Mouse (Mus musculus) spleen, adult 2 months (tissue): ENCODE measurements around the gene Nfix.

Experiments used
- CTCF ChIP-seq: fragments of 200-500 bp; IDR thresholded peaks from 2 replicates; pipeline ENCODE4 v1.5.1; 2011; ENCODE audit warnings: mild to moderate bottlenecking, inconsistent platforms; ENCODE audit not compliant: insufficient read depth, insufficient read length, insufficient replicate concordance; ENCODE audit errors: extremely low read depth
- POLR2A ChIP-seq: fragments of 200-500 bp; IDR thresholded peaks from 2 replicates; pipeline ENCODE4 v1.6.1; 2011; ENCODE audit warnings: low read depth, low read length, inconsistent platforms

DNA sequence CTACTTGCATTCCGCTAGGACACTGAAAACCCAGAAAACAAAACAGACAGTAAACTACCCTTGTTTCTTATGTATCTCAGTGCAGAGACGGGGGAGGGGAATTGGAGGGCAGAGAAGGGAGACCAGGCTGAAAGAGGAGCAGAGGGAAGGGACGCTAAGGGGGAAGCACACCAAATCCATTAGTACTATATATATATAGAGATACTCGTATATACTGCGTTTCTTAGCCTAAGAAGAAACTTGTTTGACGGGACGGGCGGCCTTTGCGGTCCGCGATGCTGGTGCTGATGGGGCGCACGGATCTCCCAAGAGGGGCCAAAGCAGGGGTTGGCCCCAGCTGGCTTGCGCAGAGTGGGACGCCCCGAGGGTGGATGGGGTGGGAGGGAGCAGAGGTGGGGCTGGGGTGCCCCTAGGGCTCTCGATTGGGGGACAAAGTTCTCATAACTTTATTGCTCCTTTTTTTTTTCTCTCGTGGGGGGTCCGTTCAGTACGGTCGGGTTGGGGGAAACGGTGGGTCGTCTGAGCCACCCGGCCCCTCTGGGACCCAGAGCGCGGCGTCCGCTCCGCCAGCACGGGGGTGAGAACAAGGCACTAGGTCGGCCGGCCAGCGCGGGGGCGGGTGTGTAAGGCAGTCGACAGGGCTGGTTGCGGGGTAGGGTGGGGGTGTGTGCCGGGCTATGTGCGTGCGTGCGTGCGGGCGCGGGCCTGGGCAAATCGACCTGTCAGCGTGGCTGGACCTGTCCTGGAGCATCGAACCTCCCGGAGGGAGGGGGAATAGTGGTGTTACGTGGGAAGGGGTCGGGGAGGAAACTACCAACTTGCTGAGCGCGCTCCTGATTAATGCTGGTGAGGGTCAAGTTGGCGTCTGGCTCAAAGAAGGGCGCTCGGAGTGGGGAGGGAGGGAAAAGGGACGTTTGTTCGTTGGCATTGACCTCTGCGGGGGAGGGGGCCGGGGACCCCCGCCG is 95.0 kb downstream of the Nfix start:
- TF ChIP-seq CTCF (no peak), POLR2A (peak; percentile 3; the same call in 1 of the 2 replicates)
